In genomic region chr11:43834531-43834930, GRCm38 (mm10) we compare ENCODE assay signal across 17 mouse cellular contexts.
DNase-seq lines count a peak whose midpoint lies in the region; ATAC-seq and TF ChIP-seq lines count a peak whose summit lies in the region.
"Had no signal": no experiment of that assay in that cellular context is flagged by ENCODE, and none has a peak within 500 bp of the region (broad histone marks: within the 10 kb centered on the region; RNA-seq: fewer than 3 reads in every experiment).

No protein-coding gene starts in this region.

- no peak for ATAC-seq in kidney, postnatal 0 days (replicated peaks; ENCODE audit: low FRiP score, low read depth)
- ATAC-seq in forebrain, embryonic 14.5 days = no peak
- ATAC-seq: intestine, embryonic 16.5 days had no signal

- H3K27me3 ChIP-seq in kidney, postnatal 0 days (ENCODE audit: insufficient read depth, low read length) = no peaks in the 10 kb centered on the region; the same call in 1 of the 2 replicates
- H3K27me3 ChIP-seq in forebrain, embryonic 14.5 days (replicated peaks; ENCODE audit: control insufficient read depth, insufficient read depth, low read length) = peaks cover 22% of the 10 kb centered on the region

- H3K9ac ChIP-seq in kidney, postnatal 0 days (ENCODE audit: low read depth, low read length) = no peak overlapping the region
- H3K9ac ChIP-seq in forebrain, embryonic 14.5 days (ENCODE audit: low read length) = no peak overlapping the region

- intact Hi-C loops in gastrocnemius, adult 2 months (cut with DNase I) = no loop called here

- WGBS in kidney, postnatal 0 days = 56% methylated on average over 11 of the region's 11 CpGs
- WGBS in forebrain, embryonic 14.5 days = 46% methylated on average over 11 of the region's 11 CpGs

- no peaks in the 10 kb centered on the region for H3K9me3 ChIP-seq in kidney, postnatal 0 days (replicated peaks; ENCODE audit: low read length)
- H3K9me3 ChIP-seq in forebrain, embryonic 14.5 days (replicated peaks; ENCODE audit: control insufficient read depth, low read length) = no peaks in the 10 kb centered on the region
- H3K9me3 ChIP-seq: G1E had no signal

- no peak for TF ChIP-seq CTCF in gastrocnemius, adult 2 months (IDR thresholded peaks at IDR 0.05)
- TF ChIP-seq CTCF in kidney, postnatal 0 days (IDR thresholded peaks at IDR 0.05; ENCODE audit: low read depth) = no peak

- no peaks in the 10 kb centered on the region for H3K4me1 ChIP-seq in kidney, postnatal 0 days (replicated peaks; ENCODE audit: insufficient read depth, low read length)
- H3K4me1 ChIP-seq in forebrain, embryonic 14.5 days (ENCODE audit: control insufficient read depth, insufficient read depth, low read length) = 0 out of 2 replicates have a peak, but pooled peaks cover 4% of the 10 kb centered on the region

- H3K4me2 ChIP-seq in kidney, postnatal 0 days (ENCODE audit: low read length) = peak overlapping the region; percentile 13; the same call in 1 of the 2 replicates
- H3K4me2 ChIP-seq in forebrain, embryonic 14.5 days (ENCODE audit: low read length) = no peak overlapping the region

- H3K36me3 ChIP-seq in kidney, postnatal 0 days (ENCODE audit: insufficient read depth, low read length) = no peaks in the 10 kb centered on the region
- H3K36me3 ChIP-seq in forebrain, embryonic 14.5 days (ENCODE audit: control insufficient read depth, insufficient read depth, low read length) = no peaks in the 10 kb centered on the region
- H3K36me3 ChIP-seq: G1E had no signal

- H3K4me3 ChIP-seq in gastrocnemius, adult 2 months = peak overlapping the region; percentile 11; the same call in 1 of the 2 replicates
- H3K4me3 ChIP-seq in kidney, postnatal 0 days (replicated peaks; ENCODE audit: low read depth, low read length) = no peak overlapping the region
- no peak overlapping the region for H3K4me3 ChIP-seq in forebrain, embryonic 14.5 days (ENCODE audit: low read depth, low read length)
- H3K4me3 ChIP-seq: myocyte had no signal

- DNase-seq in gastrocnemius, adult 2 months = no peak
- no peak for DNase-seq in gastrocnemius, postnatal 25 days
- no peak for DNase-seq in kidney, postnatal 0 days (ENCODE audit: low spot score)
- DNase-seq in kidney, postnatal 25 days = no peak
- peak; percentile 33 for DNase-seq in right cerebral cortex, adult 18-20 months
- no peak for DNase-seq in right cerebral cortex, postnatal 25 days
- peak; percentile 6 for DNase-seq in right cerebral cortex, postnatal 14 days
- no peak for DNase-seq in forebrain, embryonic 14.5 days (ENCODE audit: low spot score)
- DNase-seq: B cell, adult 2 months; cerebellum, adult 11-12 months; embryo, embryonic 11 days; gastrocnemius, postnatal 14 days; thymus, postnatal 25 days had no signal

- H3K27ac ChIP-seq in gastrocnemius, adult 2 months = no peak overlapping the region
- H3K27ac ChIP-seq in kidney, postnatal 0 days = no peak overlapping the region
- no peak overlapping the region for H3K27ac ChIP-seq in forebrain, embryonic 14.5 days (ENCODE audit: low read depth, low read length)
- H3K27ac ChIP-seq: macrophage had no signal

Comparison
In these comparisons a context has a peak if more than half of its experiments do, and no peak if none do; other contexts are left out.
1. DNase-seq: peak in right cerebral cortex, adult 18-20 months (single experiment) and right cerebral cortex, postnatal 14 days (single experiment); none in gastrocnemius, adult 2 months (single experiment), gastrocnemius, postnatal 25 days (single experiment), kidney, postnatal 0 days (single experiment), kidney, postnatal 25 days (0 of 2), right cerebral cortex, postnatal 25 days (single experiment) and forebrain, embryonic 14.5 days (single experiment).